Mouse (Mus musculus) embryonic facial prominence, embryonic 10.5 days (tissue): ENCODE results near the gene Plekhg2. TPM values are rescaled to one million over a fixed set of nuclear protein-coding genes. Genes with fewer than 3 reads are reported as not detected.

Experiments used
- polyA plus RNA-seq: library from polyadenylated mRNA; unstranded; fragments of >200 nt; fragmentation: Nextera tagmentation; extraction: Ambion mirVana; gene quantifications from 2 replicates; pipeline ENCODE4 v1.2.1, GENCODE M21; 2016

Plekhg2 gene
- polyA plus RNA-seq, 1 experiment from 2014 or later = 101 TPM

Other genes with a start within 250 kb of the Plekhg2 start
- 0.03 and 0.06 TPM in 2 replicates for gene 9530053A07Rik, start 243.1 kb downstream of the Plekhg2 start, polyA plus RNA-seq
- gene Fbl, start 202.9 kb downstream of the Plekhg2 start, polyA plus RNA-seq = 171 and 181 TPM in 2 replicates
- 16.6 TPM in 2 replicates for gene Dyrk1b, start 193.1 kb downstream of the Plekhg2 start, polyA plus RNA-seq
- 2.0 and 2.7 TPM in 2 replicates for gene Eid2, start 104.7 kb downstream of the Plekhg2 start, polyA plus RNA-seq
- gene Eid2b, start 94.9 kb downstream of the Plekhg2 start, polyA plus RNA-seq = 9.3 and 9.7 TPM in 2 replicates
- gene Selenov, start 81.4 kb downstream of the Plekhg2 start, polyA plus RNA-seq = 0.18 and 0.49 TPM in 2 replicates
- 7.3 and 13.9 TPM in 2 replicates for gene Dll3, start 70.4 kb downstream of the Plekhg2 start, polyA plus RNA-seq
- gene Timm50, start 60.5 kb downstream of the Plekhg2 start, polyA plus RNA-seq = 215 and 243 TPM in 2 replicates
- gene Supt5, start 33.9 kb downstream of the Plekhg2 start, polyA plus RNA-seq = 122 and 124 TPM in 2 replicates
- 1,023 and 1,043 TPM in 2 replicates for gene Rps16, start 21.9 kb downstream of the Plekhg2 start, polyA plus RNA-seq
- gene Zfp36, start 7.7 kb upstream of the Plekhg2 start, polyA plus RNA-seq = 5.6 and 5.7 TPM in 2 replicates
- gene Med29, start 20.1 kb upstream of the Plekhg2 start, polyA plus RNA-seq = 61.9 and 62.6 TPM in 2 replicates
- 88.3 and 89.0 TPM in 2 replicates for gene Paf1, start 20.4 kb upstream of the Plekhg2 start, polyA plus RNA-seq
- gene Gmfg, start 64.8 kb upstream of the Plekhg2 start, polyA plus RNA-seq = 6.9 and 7.1 TPM in 2 replicates
- 4.9 TPM in 2 replicates for gene Lrfn1, start 79.4 kb upstream of the Plekhg2 start, polyA plus RNA-seq
- not detected in 2 replicates for gene Ifnl2, start 137.9 kb upstream of the Plekhg2 start, polyA plus RNA-seq
- not detected in 2 replicates for gene Ifnl3, start 150.2 kb upstream of the Plekhg2 start, polyA plus RNA-seq
- not detected in 2 replicates for gene Sycn, start 168.3 kb upstream of the Plekhg2 start, polyA plus RNA-seq
- gene Nccrp1, start 174.7 kb upstream of the Plekhg2 start, polyA plus RNA-seq = 0.10 TPM in 1 of 2 replicates, not detected in the other
- 36.0 and 38.9 TPM in 2 replicates for gene Samd4b, start 225.5 kb upstream of the Plekhg2 start, polyA plus RNA-seq
- 70.1 and 75.8 TPM in 2 replicates for gene Pak4, start 225.6 kb upstream of the Plekhg2 start, polyA plus RNA-seq